Mouse (Mus musculus): ENCODE measurements around the gene Nol6.

GRCm38 (mm10) chr4:41102901-41103300, 21.4 kb downstream of the Nol6 start:
- no peak for TF ChIP-seq HCFC1 (IDR thresholded peaks at IDR 0.05; ENCODE audit: borderline replicate concordance, insufficient read depth, low read length)
- TF ChIP-seq ZC3H11A (IDR thresholded peaks at IDR 0.05; ENCODE audit: borderline replicate concordance, low read depth, low read length): no peak
- no peak for TF ChIP-seq MAFK (IDR thresholded peaks at IDR 0.05; ENCODE audit: insufficient read depth, low read depth, low read length)

Data from ES-E14 (cell line).